Mouse (Mus musculus) layer of hippocampus, adult 8-10 months (tissue): ENCODE data around the gene Uspl1. TPM values are rescaled to one million over a fixed set of nuclear protein-coding genes. Genes with fewer than 3 reads are reported as not detected.

Source experiments
- DNase-seq, 2 experiments: peaks; one replicate each; pipeline ENCODE4 v3.0.0; 2022; ENCODE audit warnings: low spot score in 2 of 2
- total RNA-seq, 4 experiments: library from RNA; stranded (reverse); gene quantifications; 2 replicates each; pipeline ENCODE4 v1.2.4; 2022

Uspl1 gene
- total RNA-seq, 4 experiments from 2014 or later = 39.7 to 46.2 (median 41.6) TPM

GRCm38 (mm10) chr5:149166011-149166410 is 18.1 kb upstream of the Uspl1 start:
- no peak for DNase-seq

GRCm38 (mm10) chr5:149168051-149168450 is 16.1 kb upstream of the Uspl1 start:
- DNase-seq = no peak

DNA sequence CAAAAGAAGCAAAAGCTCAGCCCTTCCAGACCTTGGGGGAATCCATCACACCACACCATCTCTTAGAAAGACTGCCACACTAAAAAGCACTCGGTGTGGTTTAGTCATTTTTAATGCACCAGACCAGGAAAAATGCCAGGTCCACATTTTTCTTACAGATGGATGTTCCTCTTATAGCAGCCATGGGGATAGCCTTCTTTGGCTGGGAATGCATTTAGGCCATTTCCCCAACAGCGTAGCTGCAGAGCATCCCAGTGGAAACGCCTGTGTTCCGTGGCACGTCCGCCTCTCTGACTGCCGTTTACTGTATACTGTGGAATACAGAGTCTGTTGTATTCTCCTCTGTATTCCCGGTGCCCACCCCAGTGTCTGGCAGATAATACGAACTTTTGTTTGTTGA is 15.3 kb upstream of the Uspl1 start:
- DNase-seq = no peak

DNA sequence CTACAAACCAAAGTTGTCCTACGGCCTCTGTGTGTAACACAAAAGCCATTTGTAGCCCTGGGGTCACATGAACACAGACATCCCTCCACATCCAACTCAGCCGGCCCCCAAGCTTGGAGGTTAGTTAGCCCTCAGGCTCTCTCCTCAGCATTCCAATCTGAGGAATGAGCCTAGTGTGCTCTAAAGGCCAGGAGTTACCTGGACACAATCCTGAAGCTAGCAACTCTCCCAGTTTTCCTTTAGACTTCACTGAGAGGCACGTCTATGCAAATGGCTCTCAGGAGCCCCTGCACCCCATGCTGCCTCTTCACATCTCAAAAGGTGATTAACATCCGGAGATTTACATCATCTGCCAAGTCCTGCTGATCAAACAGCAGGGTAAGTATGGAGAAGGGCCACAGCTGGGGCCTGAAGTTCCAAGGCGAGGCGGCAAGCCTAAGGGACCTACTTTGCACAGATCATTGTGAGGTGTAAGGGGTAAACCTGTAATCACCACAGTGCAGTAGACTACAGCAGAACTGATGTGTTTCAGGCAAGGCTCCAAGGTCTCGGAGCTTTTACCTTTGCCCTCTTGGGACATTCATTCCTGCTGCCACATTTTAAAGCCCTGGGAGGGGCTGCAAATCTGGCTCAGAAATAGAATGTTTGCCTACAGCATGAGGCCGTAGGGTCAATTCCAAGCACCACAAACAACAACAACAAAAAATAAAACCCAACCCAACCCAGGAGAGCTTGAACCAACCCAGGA is 13.1 kb upstream of the Uspl1 start:
- no peak for DNase-seq

GRCm38 (mm10) chr5:149172246-149172645 is 11.9 kb upstream of the Uspl1 start:
- DNase-seq = no peak

GRCm38 (mm10) chr5:149174527-149174926 is 9.6 kb upstream of the Uspl1 start:
- DNase-seq = no peak

- no peak for DNase-seq
These were observed 8.4 kb upstream of the Uspl1 start for GRCm38 (mm10) chr5:149175736-149176135.

GRCm38 (mm10) chr5:149178095-149178494 is 6.1 kb upstream of the Uspl1 start:
- no peak for DNase-seq

- DNase-seq = no peak
These were observed 4.3 kb upstream of the Uspl1 start for GRCm38 (mm10) chr5:149179826-149180225.

DNA sequence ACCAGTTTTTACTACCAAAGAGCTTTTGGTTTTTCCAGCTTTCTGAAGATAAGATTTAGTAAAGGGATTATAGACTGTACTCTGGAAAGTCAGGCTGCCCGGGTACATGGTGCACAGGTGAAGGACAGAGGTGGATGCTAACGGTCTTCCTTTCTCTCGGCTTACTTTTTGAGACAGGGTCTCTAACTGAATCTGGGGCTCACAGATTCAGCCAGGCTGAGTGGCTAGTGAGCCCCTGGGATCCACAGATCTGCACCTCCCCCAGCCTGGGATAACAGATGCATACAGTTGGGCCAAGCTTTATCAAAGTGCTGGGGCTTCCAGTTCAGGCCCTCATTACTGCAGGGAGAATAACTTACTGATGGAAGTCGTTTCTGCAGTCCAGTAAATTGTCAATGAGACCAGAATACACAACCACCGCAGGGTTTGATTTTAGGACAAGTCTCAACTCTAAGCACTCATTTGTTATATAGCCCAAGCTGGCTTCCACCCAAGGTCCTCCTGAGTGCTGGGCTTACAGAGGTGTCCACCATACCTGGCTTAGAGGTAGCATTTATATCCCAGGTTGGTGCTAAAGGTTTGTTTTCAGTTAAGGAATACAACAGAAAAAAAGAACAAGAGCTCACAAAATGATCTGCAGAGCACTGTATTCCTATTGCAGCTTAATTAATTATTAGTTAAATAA is 1.8 kb upstream of the Uspl1 start:
- no peak for DNase-seq

DNA sequence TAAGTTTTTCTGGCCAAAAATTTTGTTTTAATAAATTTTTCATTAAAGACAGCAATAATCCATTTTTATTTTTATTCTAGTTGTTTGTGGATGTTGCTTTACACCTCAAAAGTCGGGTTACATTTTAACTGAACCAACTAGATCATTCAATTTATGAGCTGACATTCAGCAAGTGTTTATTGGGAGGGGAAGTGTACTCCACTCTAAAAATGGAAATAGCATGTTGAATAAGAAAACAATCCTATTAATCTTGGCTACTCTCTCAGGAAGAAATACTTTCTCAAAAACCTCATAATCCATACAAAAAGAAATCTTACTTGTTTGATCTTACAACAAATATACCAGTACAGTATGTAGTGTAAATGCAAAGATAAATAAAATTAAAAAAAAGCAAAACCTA is 1.0 kb upstream of the Uspl1 start:
- DNase-seq = no peak

GRCm38 (mm10) chr5:149183721-149184103 is 438 bp upstream of the Uspl1 start:
- no peak for DNase-seq

DNA sequence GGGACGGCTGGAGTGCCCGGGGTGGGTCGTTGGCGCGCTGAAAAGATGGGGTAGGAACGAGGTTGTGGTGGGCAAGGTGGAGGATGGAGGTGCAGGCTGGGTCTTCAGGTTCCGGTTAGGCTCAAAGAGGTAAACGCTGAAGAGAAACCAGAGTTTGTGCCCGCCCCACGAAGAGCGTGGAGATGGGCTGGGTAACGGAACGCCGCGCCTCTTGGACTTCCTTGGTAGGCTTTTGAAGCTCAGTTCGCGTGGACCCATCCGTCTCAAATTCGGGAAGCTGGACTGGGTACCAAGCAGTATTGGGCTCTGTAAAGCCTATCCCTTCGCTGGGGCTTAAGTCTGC is 665 bp downstream of the Uspl1 start:
- peak in 1 of 2 experiments; percentile 38 for DNase-seq

GRCm38 (mm10) chr5:149185806-149186205 is 1.7 kb downstream of the Uspl1 start:
- no peak for DNase-seq

- no peak for DNase-seq
These were observed 6.0 kb downstream of the Uspl1 start for GRCm38 (mm10) chr5:149190160-149190559.

DNA sequence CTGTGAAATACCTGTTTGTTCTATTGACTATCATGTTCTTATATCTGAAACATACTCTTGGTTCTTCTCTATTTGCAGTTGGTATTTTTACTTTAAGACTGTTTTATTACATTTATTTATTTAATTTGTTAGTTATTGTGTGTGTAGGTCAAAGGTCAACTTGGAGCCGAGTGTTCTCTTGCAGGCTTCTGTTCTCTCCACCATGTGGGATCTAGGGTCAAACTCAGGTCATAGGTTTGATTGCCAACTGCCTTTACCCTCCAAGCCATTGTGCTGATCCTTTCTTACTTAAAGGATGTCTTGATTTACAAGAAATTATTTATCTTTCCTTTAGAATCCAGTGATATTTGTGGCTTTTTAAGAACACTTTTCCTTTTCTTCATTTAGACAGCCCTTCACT is 12.5 kb downstream of the Uspl1 start:
- no peak for DNase-seq

DNA sequence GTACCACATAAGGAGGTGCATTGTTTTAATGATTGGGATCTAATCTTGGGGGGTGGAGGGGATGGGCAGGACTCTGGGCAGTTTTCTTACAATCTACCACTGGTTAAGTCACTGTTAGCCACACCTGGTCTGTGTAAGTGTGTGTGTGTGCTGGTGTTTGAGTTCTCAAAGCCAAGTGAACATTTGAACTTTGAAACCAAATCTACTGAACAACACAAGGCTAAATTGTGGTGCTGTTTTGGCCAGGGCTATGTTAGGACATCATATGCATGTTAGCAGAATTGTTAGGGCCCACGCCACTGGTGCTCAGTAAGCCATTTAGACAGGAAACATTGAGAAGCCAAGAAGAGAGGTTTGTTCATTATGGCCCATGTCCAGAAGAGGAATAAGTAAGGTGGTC is 14.6 kb downstream of the Uspl1 start:
- DNase-seq = no peak

DNA sequence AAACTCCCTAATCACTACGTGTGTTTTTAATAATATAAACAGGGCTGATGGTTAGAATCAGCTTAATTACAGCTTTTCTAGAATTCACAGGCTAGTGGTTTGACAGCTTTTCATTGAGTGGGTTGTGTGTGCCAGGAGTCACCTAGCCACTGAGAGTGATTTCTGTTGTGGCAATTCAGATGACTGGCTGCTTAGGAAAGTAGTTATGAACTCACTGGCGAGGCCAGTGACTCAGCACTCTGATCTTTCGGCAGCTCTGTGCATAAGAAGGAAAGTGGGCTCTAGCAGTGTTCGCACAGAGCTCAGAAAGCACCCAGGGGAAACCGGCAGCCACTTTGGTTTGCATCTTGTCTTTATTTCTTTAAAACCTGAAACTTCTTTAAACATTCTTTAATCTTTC is 18.8 kb downstream of the Uspl1 start:
- no peak for DNase-seq

- no peak for DNase-seq
These were observed 19.7 kb downstream of the Uspl1 start for GRCm38 (mm10) chr5:149203796-149204375.

- no peak for DNase-seq
These were observed 20.7 kb downstream of the Uspl1 start for GRCm38 (mm10) chr5:149204822-149205221.

GRCm38 (mm10) chr5:149205265-149205664 is 21.1 kb downstream of the Uspl1 start:
- no peak for DNase-seq

DNA sequence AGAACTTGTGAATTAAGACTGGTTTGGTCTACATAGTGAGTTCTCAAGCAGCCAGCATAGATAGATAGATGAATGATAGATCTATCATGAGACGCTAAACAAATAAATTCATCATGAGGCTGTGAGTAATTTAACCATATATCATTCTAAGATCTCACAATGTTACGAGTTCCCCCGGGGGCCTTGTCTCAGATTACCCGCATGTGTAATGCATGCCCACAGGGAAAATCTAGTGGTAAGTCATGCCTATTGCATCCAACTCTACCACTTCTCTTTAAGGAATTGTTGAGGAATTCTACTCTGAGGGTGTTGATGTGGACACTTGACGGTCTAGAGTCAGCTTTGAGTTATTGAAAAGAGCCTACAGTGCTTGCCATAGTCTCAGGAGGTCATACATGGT is 22.1 kb downstream of the Uspl1 start:
- DNase-seq = no peak

- DNase-seq = no peak
These were observed 23.5 kb downstream of the Uspl1 start for GRCm38 (mm10) chr5:149207661-149208060.
